Mouse (Mus musculus) embryonic facial prominence, embryonic 10.5 days (tissue): ENCODE data around the gene Ank3. TPM values are rescaled to one million over a fixed set of nuclear protein-coding genes. Genes with fewer than 3 reads are reported as not detected.

ENCODE experiments used
- DNase-seq: peaks from one replicate; pipeline ENCODE4 v3.0.0-alpha.2; 2017; ENCODE audit warnings: low spot score
- H3K27ac ChIP-seq: fragments of 300-500 bp; sonication (generic); replicated peaks from 2 replicates; pipeline ENCODE4 v1.5.1; 2016; ENCODE audit warnings: mild to moderate bottlenecking
- H3K27me3 ChIP-seq: fragments of 300-500 bp; sonication (generic); replicated peaks from 2 replicates; pipeline ENCODE4 v1.6.1; 2016; ENCODE audit warnings: low read depth, mild to moderate bottlenecking; ENCODE audit not compliant: poor library complexity, severe bottlenecking
- H3K36me3 ChIP-seq: fragments of 300-500 bp; sonication (generic); replicated peaks from 2 replicates; pipeline ENCODE4 v1.6.1; 2016; ENCODE audit warnings: mild to moderate bottlenecking, moderate library complexity
- H3K4me1 ChIP-seq: fragments of 300-500 bp; sonication (generic); 2 replicates; pipeline ENCODE4 v1.6.1; 2016
- H3K4me3 ChIP-seq: fragments of 300-500 bp; sonication (generic); 2 replicates; pipeline ENCODE4 v1.5.1; 2016; ENCODE audit warnings: mild to moderate bottlenecking, moderate library complexity
- H3K9me3 ChIP-seq: fragments of 300-500 bp; sonication (generic); 2 replicates; pipeline ENCODE4 v1.6.1; 2016; ENCODE audit warnings: mild to moderate bottlenecking
- WGBS: fragments of 180-500 bp; shearing (Covaris S2); methylation state at CpG from one replicate; pipeline ENCODE4 v1.1.7; 2016; 5-methylcytosine and 5-hydroxymethylcytosine counted together
- polyA plus RNA-seq: library from polyadenylated mRNA; unstranded; fragments of >200 nt; fragmentation: Nextera tagmentation; extraction: Ambion mirVana; gene quantifications from 2 replicates; pipeline ENCODE4 v1.2.1, GENCODE M21; 2016

Gene Ank3
- polyA plus RNA-seq, 1 experiment from 2014 or later: 36.9 TPM

DNA sequence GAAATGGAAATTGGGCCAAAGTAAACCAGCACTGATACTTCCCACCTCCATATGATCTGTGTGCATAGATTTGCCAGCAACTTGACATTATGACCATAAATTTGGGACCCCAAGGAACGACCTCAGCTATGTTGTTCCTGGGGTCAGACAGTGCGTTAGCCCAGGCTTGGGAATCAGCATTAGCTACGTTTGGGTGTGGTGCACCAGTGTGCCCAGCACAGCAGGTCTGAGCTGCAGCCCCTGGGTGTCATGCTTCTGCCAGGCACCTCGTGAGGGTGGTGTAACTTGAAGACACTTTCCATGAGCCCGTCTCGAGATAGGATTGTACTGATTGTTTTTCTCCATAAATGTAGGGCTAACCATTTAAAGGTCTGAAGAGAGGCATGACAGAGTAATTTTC, 566.5 kb downstream of the Ank3 start:
- 82% methylated on average over 6 of the region's 6 CpGs for WGBS
- Histone ChIP-seq H3K4me1 (no peaks in the 10 kb centered on the region), H3K9me3 (no peaks in the 10 kb centered on the region), H3K4me3 (no peak overlapping the region), H3K36me3 (peaks cover 28% of the 10 kb centered on the region), H3K27me3 (no peaks in the 10 kb centered on the region), H3K27ac (no peak overlapping the region)
- no peak for DNase-seq

DNA sequence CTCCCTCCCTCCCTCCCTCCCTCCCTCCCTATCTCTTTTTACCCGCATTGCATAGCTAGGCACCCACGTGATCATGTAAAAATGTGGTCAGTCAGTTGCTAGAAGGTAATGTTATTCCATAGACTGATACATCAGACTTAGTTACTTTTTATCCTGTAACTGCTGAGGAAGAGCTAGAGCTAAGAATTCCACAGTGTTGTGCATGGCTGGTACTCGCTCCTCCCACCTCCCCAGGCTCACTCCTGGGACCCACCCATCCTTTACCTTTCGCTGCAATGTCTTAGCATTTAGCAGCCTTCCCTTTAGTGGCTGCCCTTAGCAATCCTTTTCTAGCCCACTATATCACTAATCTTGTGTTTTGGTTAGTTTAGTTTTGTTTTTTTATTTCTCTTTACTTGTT, 569.4 kb downstream of the Ank3 start:
- no peak for DNase-seq
- Histone ChIP-seq H3K27me3 (no peaks in the 10 kb centered on the region), H3K36me3 (peaks cover 22% of the 10 kb centered on the region), H3K9me3 (no peaks in the 10 kb centered on the region), H3K4me1 (no peaks in the 10 kb centered on the region), H3K4me3 (no peak overlapping the region), H3K27ac (no peak overlapping the region)
- 85% methylated on average over 4 of the region's 4 CpGs for WGBS

DNA sequence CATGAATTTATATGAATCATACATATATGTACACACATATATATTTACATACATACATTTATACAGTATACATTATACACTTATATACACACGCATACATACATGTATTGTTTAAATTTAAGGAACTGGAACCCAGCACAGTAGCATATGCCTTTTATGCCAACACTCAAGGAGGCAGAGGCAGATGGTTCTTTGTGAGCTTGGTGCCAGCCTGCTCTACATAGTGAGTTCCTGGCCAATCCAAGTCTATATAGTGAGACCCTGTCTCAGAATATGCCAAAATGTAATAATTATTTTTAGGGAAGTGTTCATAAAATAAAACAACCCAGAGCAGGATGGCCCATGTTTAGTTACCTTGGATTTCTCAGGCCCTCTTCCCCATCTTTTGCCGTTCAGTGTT, 581.1 kb downstream of the Ank3 start:
- Histone ChIP-seq H3K36me3 (peaks cover 65% of the 10 kb centered on the region), H3K27ac (no peak overlapping the region), H3K4me3 (no peak overlapping the region), H3K9me3 (no peaks in the 10 kb centered on the region), H3K27me3 (no peaks in the 10 kb centered on the region), H3K4me1 (no peaks in the 10 kb centered on the region)
- WGBS: 97% methylated on average over 2 of the region's 2 CpGs
- DNase-seq: no peak

DNA sequence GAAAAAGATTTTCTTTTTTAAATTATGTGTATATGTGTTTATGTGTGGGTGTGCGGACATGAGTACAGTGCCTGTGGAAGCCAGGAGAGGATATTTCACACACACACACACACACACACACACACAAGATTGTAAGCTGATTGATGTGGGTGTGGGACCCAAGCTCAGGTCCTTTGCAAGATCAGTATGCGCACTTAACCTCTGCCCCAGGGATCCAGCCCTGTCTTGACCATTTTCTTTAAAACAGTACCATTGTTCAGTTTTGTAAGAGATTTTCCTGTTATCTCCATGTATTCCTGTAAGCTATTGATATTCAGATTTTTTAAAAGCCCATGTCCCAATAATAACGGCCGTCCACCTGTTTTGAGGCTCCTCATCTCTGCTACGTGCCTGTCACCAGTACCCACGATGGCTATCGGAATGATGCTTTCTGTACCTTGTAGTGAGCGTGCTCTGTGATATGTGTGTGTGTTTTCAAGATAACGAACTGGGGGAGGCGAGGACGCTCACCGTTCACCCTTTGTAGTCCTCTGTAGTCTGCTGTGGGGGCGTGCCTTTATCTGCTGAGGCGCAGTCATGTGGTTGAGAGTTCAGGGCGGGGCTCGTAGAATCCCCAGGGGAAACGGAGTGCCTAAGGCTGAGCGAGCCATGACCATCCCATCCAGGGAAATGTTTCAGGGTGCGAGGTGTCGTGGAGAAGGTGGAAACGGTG, 583.0 kb downstream of the Ank3 start:
- Histone ChIP-seq H3K36me3 (peaks cover 52% of the 10 kb centered on the region), H3K4me1 (no peaks in the 10 kb centered on the region)

DNA sequence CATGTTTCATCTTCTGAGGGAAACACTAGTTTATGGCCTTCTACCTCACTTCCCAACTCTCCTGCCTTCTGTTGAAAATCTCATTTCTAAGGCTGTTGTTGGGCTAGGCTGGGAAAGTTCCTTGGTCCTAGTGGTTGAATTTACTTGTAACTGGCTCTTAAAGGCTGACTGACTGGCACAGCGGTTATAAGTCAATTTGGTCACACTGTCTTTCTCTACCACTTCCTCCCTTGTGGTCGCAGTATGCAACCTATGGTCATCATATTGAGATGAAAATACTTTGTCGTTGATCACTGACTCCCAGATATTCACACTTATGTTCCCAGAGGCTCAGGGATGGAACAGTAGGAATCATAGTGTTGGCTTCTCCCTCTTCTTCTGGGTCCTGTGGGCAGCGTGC, 584.1 kb downstream of the Ank3 start:
- Histone ChIP-seq H3K4me1 (no peaks in the 10 kb centered on the region), H3K36me3 (peaks cover 53% of the 10 kb centered on the region), H3K9me3 (no peaks in the 10 kb centered on the region), H3K4me3 (no peak overlapping the region), H3K27ac (no peak overlapping the region), H3K27me3 (no peaks in the 10 kb centered on the region)
- WGBS: 95% methylated on average over 4 of the region's 4 CpGs
- no peak for DNase-seq

More for the DNA sequence above, 583.0 kb downstream of the Ank3 start:
- H3K27ac ChIP-seq: no peak overlapping the region
- H3K9me3 ChIP-seq: no peaks in the 10 kb centered on the region
- DNase-seq: no peak
- no peaks in the 10 kb centered on the region for H3K27me3 ChIP-seq
- H3K4me3 ChIP-seq: no peak overlapping the region
- WGBS: 82% methylated on average over 21 of the region's 21 CpGs

DNA sequence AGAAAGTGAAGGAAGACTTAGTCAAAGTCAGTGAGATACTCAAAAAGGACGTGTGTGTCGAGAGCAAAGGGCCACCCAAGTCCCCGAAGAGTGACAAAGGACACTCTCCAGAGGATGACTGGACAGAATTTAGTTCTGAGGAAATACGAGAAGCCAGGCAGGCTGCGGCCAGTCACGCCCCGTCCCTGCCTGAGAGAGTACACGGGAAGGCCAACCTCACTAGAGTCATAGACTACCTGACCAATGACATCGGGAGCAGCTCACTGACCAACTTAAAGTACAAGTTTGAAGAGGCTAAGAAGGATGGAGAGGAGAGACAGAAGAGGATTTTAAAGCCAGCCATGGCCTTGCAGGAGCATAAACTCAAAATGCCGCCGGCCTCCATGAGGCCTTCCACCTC, 588.9 kb downstream of the Ank3 start:
- no peak overlapping the region for H3K27ac ChIP-seq
- no peaks in the 10 kb centered on the region for H3K27me3 ChIP-seq
- H3K9me3 ChIP-seq: peaks cover 34% of the 10 kb centered on the region
- DNase-seq: no peak
- no peak overlapping the region for H3K4me3 ChIP-seq
- no peaks in the 10 kb centered on the region for H3K4me1 ChIP-seq
- WGBS: 95% methylated on average over 11 of the region's 11 CpGs
- peaks cover 74% of the 10 kb centered on the region for H3K36me3 ChIP-seq

DNA sequence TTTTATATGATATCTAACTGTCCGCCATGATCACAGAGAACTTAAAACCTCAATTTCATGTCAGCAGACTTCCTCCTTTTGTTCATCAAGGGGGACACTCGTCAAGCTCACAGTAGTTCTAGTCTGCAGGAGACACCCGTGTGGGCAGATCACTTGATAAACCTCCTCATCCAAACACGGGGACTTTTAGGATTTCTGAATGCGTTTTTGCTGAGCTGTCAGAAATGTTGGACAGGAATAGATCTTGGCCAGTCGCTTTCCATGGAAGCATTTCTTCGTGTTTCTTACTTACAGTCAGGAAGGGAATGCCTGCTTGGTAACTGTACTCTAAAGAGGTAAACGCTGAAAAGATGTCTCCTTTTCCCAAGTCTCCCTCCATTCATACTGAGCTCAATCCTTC, 598.5 kb downstream of the Ank3 start:
- no peaks in the 10 kb centered on the region for H3K4me1 ChIP-seq
- peaks cover 19% of the 10 kb centered on the region; the same call in 1 of the 2 replicates for H3K9me3 ChIP-seq
- no peaks in the 10 kb centered on the region for H3K27me3 ChIP-seq
- 87% methylated on average over 8 of the region's 8 CpGs for WGBS
- peaks cover 51% of the 10 kb centered on the region for H3K36me3 ChIP-seq
- no peak overlapping the region for H3K27ac ChIP-seq
- H3K4me3 ChIP-seq: no peak overlapping the region
- DNase-seq: no peak

DNA sequence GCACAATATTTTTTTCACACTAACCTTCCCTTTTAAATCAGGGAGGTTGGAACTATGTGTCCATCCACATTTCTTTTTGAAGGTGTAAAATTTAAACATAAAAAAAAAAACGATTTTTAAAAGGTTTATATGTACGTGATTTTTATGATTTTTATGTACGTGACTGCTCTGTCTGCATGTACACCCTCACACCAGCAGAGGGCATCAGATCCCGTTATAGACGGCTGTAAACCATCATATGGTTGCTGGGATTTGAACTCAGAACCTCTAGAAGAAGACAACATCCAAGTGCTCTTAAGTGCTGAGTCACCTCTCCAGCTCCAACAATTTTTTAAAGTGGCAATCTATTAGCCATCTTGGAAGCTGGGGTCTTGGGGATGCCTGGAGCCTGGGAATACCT, 605.5 kb downstream of the Ank3 start:
- DNase-seq: no peak
- Histone ChIP-seq H3K4me1 (peaks cover 8% of the 10 kb centered on the region), H3K27ac (no peak overlapping the region), H3K36me3 (peaks cover 51% of the 10 kb centered on the region), H3K27me3 (no peaks in the 10 kb centered on the region), H3K9me3 (no peaks in the 10 kb centered on the region), H3K4me3 (no peak overlapping the region)
- 89% methylated on average over 5 of the region's 5 CpGs for WGBS

DNA sequence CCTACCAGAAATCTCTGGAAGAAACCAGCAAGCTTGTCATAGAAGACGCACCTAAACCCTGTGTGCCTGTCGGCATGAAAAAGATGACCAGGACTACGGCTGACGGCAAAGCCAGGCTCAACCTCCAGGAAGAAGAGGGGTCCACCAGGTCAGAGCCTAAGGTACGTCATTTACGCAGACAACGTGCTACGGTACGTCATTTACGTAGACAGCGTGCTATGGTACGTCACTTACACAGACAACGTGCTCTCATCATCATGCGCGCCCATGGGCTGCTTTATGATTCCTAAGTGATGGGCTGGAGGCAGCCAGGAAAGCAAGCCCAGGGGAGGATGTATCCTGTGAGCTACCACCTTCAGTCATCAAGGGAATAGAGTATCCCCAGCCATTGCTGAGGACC, 606.3 kb downstream of the Ank3 start:
- Histone ChIP-seq H3K27me3 (no peaks in the 10 kb centered on the region), H3K36me3 (peaks cover 43% of the 10 kb centered on the region), H3K4me1 (peaks cover 8% of the 10 kb centered on the region), H3K9me3 (no peaks in the 10 kb centered on the region), H3K27ac (no peak overlapping the region), H3K4me3 (no peak overlapping the region)
- WGBS: 97% methylated on average over 15 of the region's 15 CpGs
- no peak for DNase-seq

DNA sequence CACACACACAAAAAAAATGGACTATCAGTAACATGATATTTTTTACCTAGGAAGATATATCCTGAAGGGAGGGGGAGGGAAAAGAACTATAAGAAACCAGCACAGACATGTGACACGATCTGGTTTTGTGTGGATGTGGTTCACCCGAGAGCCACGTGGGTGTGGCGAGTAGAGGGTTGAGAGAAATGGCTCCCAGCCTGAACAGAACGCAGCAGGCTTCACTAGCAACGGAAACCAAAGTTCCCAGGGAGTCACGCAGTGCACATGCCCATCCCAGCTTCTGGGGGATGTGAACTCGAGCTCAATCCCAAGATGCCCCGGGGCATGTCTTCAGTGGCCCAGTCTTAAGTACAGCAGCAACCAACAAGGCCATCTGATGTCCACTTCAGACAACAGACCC, 607.8 kb downstream of the Ank3 start:
- H3K36me3 ChIP-seq: peaks cover 46% of the 10 kb centered on the region
- DNase-seq: no peak
- H3K27ac ChIP-seq: no peak overlapping the region
- H3K27me3 ChIP-seq: no peaks in the 10 kb centered on the region
- H3K4me1 ChIP-seq: peaks cover 19% of the 10 kb centered on the region
- H3K4me3 ChIP-seq: no peak overlapping the region
- H3K9me3 ChIP-seq: no peaks in the 10 kb centered on the region
- WGBS: 52% methylated on average over 9 of the region's 9 CpGs

DNA sequence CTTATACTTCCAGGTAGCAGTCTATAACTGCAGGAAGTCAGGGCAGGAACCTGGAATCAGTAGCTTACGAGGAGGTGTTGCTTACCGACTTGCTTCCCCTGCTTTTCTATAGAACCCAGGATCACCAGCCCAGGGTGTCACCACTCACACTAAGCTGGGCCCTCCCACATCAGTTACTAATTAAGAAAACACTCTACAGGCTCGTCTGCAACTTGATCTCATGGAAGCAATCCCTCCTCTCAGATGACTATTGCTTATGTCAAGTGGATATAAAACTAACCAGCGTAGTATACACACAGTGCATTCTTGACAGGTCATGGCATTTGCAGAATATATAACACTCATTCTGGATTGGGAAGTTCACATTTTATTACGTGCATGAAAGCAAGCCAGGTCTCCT, 613.2 kb downstream of the Ank3 start:
- Histone ChIP-seq H3K4me3 (no peak overlapping the region), H3K9me3 (no peaks in the 10 kb centered on the region), H3K27ac (no peak overlapping the region), H3K4me1 (peaks cover 22% of the 10 kb centered on the region), H3K36me3 (peaks cover 39% of the 10 kb centered on the region), H3K27me3 (no peaks in the 10 kb centered on the region)
- WGBS: 63% methylated on average over 5 of the region's 5 CpGs
- peak; percentile 17 for DNase-seq

DNA sequence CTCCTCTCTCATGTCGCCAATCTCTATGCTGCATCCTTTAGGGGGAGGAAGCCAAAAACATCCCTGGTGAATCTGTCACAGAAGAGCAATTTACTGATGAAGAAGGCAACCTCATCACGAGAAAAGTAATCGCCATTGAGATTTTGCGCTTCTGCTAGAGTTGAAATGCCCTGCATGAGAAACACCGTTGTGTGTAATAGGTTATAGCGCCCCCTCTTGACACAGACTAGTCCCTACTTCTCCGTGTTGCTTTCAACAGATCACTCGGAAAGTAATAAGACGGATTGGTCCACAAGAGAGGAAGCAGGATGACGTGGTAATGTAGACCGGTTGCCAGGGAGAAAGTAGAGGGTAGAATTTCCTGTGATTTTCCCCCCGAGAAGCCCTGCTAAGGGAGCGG, 615.4 kb downstream of the Ank3 start:
- no peak for DNase-seq
- 92% methylated on average over 13 of the region's 13 CpGs for WGBS
- Histone ChIP-seq H3K9me3 (no peaks in the 10 kb centered on the region), H3K27me3 (no peaks in the 10 kb centered on the region), H3K36me3 (peaks cover 49% of the 10 kb centered on the region), H3K4me3 (no peak overlapping the region), H3K27ac (no peak overlapping the region), H3K4me1 (peaks cover 20% of the 10 kb centered on the region)

DNA sequence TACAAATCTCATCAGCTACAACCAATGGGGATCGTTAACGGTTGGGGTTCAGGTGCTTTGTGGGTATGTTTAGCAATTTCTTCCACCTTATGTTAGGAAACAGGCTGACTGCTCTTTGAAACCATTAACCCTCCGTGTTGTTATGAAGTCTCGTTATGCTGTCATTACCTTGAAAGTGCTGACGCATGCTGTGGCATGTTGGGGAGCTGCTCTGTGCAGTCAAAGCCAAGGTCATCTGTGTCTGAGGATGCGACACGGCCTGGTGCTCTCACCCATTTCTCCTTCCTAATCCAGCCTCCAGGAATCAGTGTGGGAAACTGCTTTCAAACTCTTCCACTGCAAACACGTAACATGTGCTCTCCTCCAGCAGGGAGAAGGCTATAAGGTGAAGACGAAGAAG, 616.6 kb downstream of the Ank3 start:
- no peak for DNase-seq
- 91% methylated on average over 9 of the region's 9 CpGs for WGBS
- H3K4me3 ChIP-seq: no peak overlapping the region
- H3K27me3 ChIP-seq: no peaks in the 10 kb centered on the region
- H3K27ac ChIP-seq: no peak overlapping the region
- H3K9me3 ChIP-seq: no peaks in the 10 kb centered on the region
- peaks cover 20% of the 10 kb centered on the region for H3K4me1 ChIP-seq
- peaks cover 58% of the 10 kb centered on the region for H3K36me3 ChIP-seq
